15 mouse cellular contexts compared by ENCODE assay signal in genomic region chr13:113000090-113000489, GRCm38 (mm10). TPM values are rescaled to one million over a fixed set of nuclear protein-coding genes. Genes with fewer than 3 reads are reported as not detected.
"Had no signal": no experiment of that assay in that cellular context is flagged by ENCODE, and none has a peak within 500 bp of the region (broad histone marks: within the 10 kb centered on the region; RNA-seq: fewer than 3 reads in every experiment).

No protein-coding gene starts in this region.

- H3K27ac ChIP-seq: layer of hippocampus, adult 2 months; limb, embryonic 13.5 days; liver, embryonic 14.5 days; neural tube, embryonic 12.5 days had no signal

- DNase-seq: kidney, adult 18-20 months; midbrain, embryonic 14.5 days; right cerebral cortex, postnatal 4 days; spleen, adult 18-20 months; thymus, adult 18-20 months; thymus, postnatal 14 days had no signal

- H3K9me3 ChIP-seq: limb, embryonic 13.5 days; neural tube, embryonic 12.5 days had no signal

- H3K4me3 ChIP-seq: layer of hippocampus, adult 2 months; limb, embryonic 13.5 days; neural tube, embryonic 12.5 days had no signal

- H3K36me3 ChIP-seq: limb, embryonic 13.5 days; neural tube, embryonic 12.5 days had no signal

- H3K9ac ChIP-seq: limb, embryonic 13.5 days; liver, embryonic 14.5 days; neural tube, embryonic 12.5 days had no signal

RNA-seq across cellular contexts. Expression of gene Mcidas, which starts 6.4 kb away (rescaled TPM):
- total RNA-seq: liver, adult 2 months; monocyte, adult 5-6 weeks; neutrophil, adult 5-6 weeks had no signal
- polyA plus RNA-seq: kidney, embryonic 14.5 days; limb, embryonic 13.5 days; liver, adult 2 months; liver, embryonic 14.5 days had no signal

RNA-seq across cellular contexts. Expression of gene Cdc20b, which starts 34.8 kb away (rescaled TPM):
- total RNA-seq: left cerebral cortex, postnatal 36 days; liver, adult 2 months; neutrophil, adult 5-6 weeks had no signal
- polyA plus RNA-seq: kidney, embryonic 14.5 days; limb, embryonic 13.5 days; liver, adult 2 months; neural tube, embryonic 12.5 days had no signal

RNA-seq across cellular contexts. Expression of gene Gpx8, which starts 46.1 kb away (rescaled TPM):
- total RNA-seq: neutrophil, adult 5-6 weeks had no signal
